Mouse (Mus musculus) testis, adult 2 months (tissue): ENCODE data around the gene Immp2l.

Experiments
- CTCF ChIP-seq: fragments of 200-500 bp; IDR thresholded peaks from 2 replicates; pipeline ENCODE4 v1.5.1; 2012; ENCODE audit warnings: low read depth, mild to moderate bottlenecking, inconsistent platforms, low read length, moderate library complexity; ENCODE audit not compliant: control insufficient read depth, insufficient read depth, insufficient replicate concordance
- POLR2A ChIP-seq: fragments of 200-500 bp; IDR thresholded peaks from 2 replicates; pipeline ENCODE4 v1.6.1; 2012; ENCODE audit warnings: low read depth, mild to moderate bottlenecking, inconsistent platforms, low read length, moderate library complexity; ENCODE audit not compliant: control insufficient read depth

- TF ChIP-seq POLR2A (no peak), CTCF (no peak)
Measured at GRCm38 (mm10) chr12:40983021-40983420, 40.9 kb upstream of the Immp2l start.
